Mouse (Mus musculus): ENCODE measurements around the gene Vhl.

Vhl gene

DNA sequence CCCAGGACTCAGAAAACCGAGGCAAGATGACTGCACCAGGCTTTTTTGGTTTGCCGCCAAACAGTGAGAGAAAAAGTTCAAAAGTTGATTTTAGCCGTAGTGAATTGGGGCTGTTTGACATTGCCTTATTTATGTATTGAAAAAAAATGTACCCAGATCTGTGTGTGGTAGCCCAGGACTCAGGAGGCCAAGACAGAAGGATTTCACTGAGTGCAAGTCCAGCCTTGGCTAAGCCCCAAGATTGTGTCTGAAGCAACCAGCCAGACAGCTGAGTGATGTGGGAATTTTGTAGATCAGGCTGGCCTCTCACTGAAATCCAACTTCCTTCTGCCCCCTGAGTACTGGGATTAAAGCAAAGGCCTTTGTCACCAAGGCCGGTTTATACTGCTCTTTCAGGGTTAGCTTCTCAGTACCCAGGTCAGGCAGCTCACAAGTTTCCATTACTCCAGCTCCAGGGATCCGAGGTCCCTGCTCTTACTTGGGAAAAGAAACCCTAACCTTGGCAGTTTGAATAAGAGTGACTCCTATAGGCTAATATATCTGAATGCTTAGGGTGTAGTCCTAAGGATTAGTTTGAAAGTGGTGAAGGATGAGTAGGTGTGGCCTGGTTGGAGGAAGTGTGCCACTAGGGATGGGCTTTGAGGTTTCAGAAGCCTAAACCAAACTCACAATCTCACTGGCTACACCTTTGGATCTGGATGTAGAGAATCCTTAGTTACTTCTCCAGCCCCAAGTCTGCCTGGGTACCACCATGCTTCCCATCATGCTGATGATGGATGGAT is 1.4 kb downstream of the Vhl start:
- 34% methylated on average over 5 of the region's 5 CpGs for WGBS

DNA sequence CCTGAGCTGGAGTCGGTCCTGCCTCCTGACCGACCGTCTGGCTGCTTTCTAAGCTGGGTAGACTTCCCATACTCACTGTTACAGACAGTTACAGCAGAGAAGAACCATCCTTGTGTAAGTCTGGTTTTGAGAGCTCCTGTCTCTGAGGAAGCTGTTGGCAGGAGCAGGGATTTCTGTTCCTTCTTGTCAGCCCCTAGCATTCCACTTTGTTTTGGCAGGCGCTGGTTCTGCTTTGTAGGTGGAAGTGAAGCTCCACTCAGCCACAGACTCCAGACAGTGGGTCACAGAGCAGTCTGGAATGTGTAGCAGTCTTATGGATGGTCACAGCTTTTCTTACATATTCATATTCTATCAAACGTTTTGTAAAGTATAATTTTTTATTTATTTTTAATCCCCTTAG is 6.6 kb downstream of the Vhl start:
- WGBS, result 34% methylated on average over 5 of the region's 5 CpGs

DNA sequence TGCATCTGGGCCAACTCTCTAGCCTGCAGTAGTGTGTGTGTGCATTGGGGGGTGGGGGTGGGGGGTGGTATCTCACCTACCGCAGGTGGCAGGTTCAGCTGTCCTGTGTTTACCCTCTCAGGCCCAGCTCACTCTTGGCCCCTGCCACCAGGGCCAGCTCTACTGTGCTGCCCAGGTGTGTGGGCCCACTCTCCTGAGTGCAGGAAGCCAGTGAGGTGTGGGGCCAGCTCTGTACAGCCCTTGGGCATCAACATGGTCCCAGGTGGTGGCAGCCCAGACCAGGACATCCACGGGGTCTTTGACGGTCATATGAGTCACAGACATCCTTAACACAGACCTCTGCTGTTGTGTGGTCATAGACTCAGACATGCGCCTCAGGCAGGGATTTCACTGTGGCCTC is 9.1 kb downstream of the Vhl start:
- 96% methylated on average over 4 of the region's 4 CpGs for WGBS

DNA sequence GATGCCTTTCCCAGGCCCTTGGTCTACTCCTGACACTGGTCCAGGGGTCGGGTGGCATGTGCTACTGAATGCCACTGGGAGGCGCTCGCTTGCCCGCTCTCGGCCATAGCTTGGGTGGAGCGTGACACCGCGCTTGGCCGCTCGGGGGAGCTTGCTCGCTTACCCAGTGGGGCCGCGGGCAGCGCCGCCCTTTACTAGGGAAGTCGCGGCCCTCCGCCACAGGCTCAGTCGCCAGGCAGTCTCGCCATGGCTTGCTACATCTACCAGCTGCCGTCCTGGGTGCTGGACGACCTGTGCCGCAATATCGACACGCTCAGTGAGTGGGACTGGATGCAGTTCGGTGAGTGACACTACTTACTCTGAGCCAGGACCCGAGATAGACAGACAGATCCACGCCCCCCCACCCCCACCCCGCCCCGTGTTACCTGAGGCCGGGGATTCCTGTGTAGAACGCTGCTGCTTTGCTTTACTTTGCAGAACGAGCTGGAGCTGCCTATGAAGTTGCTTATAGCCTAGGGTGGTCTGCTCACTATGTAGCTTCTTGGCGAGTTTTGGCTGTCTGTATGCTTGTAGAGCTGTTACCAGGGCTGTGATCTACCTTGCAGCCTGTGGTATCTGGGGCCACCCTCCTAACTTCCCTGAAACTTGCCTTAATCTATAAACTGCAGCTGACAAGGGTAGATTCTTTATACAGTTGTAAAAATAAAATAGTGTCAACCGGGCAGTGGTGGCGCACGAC is 14.7 kb downstream of the Vhl start, which contains the start of gene Irak2:
TSS of gene Irak2 (plus strand) at position 166 of the 739 bp plus-strand sequence.
- 5% methylated on average over 37 of the region's 37 CpGs for WGBS

DNA sequence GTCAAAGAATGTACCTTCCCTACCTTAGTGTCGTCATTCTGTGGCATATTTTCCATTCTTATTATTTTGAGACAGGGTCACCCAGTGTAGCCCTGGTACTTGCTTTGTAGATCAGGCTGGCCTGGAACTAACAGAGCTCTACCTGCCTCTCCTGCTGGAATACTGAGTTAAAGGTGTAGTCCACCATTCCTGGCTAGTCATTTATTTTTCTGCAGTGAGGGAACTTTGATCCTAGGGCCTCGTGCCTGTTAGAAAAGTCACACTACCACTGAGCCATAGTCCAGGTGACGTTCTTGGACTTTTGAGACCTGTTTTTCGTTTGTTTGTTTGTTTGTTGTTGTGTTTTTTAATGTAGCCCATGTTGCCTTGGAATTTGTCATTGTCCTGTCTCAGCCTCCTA is 15.4 kb downstream of the Vhl start:
- WGBS, result 77% methylated on average over 4 of the region's 4 CpGs

DNA sequence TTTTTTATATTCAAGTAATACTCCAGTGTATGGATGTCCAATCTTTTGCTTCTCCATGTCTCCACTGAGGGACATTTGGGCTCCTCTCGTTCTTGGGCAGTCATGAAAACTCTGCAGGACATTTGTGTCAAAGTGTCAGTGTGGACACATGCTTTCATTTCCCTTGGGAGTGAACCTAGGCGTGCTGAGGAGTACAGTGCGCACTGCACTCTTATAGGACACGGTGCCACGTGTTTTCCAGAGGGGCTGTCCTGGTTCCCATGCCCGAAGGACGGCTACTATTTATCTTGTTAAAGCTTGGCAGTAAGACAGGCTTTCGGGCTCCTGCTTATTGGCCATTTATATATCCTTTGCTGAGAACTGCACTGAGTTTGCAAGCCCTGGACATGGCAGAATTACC is 18.8 kb downstream of the Vhl start:
- 77% methylated on average over 8 of the region's 8 CpGs for WGBS

DNA sequence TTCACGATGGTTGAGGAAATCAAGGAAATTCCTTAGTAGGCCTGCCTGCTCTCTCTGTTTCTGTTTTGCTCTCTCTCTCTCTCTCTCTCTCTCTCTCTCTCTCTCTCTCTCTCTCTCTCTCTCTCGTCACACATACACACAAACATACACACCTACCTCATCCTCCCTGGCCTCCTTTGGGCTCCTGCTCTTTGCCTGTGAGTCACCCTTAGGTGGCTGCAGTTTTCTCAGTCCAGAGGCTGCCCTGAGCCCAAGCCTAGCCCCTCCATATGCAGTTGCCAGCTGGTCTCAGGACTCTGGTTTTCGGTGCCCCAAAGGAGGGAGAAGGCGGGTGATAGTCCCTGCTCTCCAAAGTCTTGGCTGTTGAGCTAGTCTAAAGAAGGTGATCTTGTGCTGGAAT is 19.3 kb downstream of the Vhl start:
- 59% methylated on average over 4 of the region's 4 CpGs for WGBS

DNA sequence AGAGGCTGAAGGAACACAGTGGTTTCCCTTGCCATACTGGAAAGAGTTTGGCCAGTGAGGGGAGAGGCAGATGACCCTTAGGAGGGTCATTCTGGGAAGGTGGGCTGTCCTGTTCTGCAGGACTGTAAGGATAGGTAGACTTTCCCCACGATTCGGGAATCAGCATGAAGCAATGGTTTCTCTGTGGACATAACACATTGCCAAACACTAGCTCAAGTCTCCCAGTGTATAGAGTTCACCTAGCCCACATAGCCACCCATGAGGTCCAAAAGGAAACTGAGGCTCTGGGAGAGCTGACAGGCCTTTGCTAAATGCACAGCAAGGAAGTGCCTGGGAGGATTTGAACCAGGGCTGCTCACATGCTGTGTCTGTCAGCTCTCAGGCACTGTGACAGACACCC is 20.2 kb downstream of the Vhl start:
- WGBS, result 90% methylated on average over 2 of the region's 2 CpGs

DNA sequence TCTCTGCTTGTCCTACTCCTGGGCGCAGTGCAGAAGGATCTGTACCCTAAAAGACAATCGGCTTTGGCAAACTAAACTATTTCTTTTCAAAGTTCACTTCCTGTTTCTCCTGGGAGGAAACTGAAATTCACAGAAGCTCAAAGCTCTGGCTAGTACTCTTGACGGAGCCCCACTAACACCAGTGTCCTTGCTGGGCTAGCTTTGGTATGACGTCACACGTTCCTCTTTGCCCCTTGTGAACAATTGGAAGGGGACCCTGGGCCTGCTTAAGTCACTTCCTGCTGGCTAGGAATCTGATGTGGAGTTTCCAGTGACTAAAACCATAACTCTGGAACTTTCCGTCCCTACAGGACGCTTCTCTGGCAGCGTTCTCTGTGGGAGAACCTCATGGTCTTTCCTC is 21.0 kb downstream of the Vhl start:
- WGBS, result 67% methylated on average over 8 of the region's 8 CpGs

DNA sequence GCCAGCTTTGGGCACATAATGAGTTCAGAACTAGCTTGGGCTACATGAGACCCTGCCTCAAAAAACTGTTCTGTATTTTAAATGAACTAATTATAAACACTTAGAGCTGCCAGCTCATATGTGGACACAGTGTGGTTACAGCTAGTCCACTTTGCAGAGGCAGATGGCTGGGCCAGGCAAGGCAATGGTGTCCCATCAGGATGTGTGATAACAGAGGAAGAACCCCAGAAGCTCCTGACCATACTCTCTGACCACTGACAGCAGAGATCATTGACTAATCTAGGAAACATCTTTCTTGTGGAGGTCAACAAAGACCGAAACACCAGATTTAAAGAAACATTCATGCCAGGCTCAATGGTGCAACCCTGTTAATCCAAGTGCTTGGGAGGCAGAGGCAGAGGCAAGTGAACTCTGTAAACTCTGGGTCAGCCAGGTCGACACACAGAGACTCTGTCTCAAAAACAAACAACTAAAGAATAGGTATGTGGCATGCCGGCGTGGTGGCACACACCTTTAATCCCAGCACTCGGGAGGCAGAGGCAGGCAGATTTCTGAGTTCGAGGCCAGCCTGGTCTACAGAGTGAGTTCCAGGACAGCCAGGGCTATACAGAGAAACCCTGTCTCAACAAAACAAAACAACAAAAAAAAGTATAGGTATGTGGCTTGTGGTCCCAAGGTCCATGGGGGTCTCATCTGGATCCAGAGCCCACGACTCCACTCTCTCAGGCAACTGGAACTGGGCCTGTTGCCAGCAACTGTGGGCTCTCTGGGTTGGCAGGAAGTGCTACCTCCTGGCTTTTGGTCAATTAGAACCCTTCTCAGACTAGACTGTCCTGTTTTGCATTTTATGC is 25.8 kb downstream of the Vhl start:
- 84% methylated on average over 7 of the region's 7 CpGs for WGBS

DNA sequence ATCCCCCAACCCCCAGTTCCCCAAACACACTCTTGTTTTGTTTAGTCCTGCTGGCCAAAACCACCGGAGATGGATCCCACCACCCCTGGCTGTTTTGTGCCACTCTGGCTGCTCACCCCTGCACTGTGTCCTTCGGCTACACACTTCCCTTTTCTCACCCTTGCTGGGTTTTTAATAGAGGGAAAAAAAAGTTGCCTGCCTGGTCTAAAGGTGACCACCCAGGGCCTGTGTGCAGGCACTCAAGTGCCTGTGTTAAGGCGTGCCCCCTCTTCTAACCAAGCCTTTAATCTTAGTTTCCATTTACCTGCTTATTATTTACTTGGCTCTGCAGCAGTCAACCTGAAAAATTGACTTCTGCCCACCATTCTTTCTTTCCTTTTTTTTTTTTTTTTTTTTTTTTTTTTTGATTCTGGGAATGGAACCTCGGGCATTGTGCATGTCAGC is 26.5 kb downstream of the Vhl start:
- 71% methylated on average over 4 of the region's 4 CpGs for WGBS

DNA sequence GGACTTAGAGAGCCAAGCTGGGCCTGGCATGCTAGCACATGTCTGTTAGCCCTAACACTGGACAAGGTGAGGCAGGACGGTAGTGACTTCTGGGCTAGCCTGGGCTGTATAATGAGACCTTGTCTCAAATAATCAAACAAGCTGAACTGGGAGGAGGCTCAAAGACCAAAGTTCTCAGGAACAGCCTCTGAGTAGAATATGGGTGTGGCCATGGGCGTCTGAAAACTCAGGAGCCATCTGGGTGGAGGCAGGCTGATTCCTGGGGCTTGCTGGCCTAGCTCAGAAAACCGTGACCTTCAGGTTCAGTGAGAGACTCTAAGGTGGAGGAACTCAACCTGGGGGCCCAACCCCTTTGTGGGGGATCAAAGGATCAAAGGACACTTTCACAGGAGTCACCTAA is 27.9 kb downstream of the Vhl start:
- 80% methylated on average over 3 of the region's 3 CpGs for WGBS

DNA sequence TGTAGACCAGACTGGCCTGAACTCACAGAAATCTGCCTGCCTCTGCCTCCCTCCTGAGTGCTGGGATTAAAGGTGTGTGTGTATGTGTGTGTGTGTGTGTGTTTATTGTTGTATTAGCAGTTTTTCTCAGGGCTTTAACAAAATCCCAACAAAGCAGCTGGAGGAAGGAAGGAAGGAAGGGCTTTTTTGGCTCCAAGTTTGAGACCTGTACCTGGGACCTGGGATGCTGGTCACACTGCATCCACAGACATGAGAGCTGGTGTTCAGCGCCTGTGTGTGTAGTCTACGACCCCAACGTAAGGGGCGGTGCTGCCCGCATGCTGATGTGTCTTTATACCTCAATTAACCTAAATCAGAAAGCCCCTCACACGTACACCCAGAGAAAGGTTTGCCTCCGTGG is 29.8 kb downstream of the Vhl start:
- 94% methylated on average over 7 of the region's 7 CpGs for WGBS

DNA sequence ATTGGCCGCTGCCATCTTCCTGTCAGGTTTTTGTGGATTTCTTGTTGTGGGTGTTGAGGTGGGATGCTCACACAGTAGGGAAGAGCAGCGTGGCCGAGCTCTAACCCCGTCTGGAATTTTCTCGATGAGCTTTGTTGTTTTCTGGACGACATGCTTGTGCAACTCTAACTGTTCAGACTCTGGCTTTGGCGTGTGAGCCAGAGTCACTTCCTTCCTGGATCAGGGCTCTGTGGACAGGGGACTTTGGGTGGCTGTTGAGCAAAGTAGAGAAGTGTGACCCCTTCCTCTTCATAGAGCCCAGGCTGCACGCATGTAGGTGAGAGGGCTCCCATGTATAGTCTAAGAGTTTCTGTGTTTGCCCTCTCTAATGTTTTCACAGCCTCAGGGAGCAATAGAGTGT is 30.3 kb downstream of the Vhl start:
- 75% methylated on average over 8 of the region's 8 CpGs for WGBS

DNA sequence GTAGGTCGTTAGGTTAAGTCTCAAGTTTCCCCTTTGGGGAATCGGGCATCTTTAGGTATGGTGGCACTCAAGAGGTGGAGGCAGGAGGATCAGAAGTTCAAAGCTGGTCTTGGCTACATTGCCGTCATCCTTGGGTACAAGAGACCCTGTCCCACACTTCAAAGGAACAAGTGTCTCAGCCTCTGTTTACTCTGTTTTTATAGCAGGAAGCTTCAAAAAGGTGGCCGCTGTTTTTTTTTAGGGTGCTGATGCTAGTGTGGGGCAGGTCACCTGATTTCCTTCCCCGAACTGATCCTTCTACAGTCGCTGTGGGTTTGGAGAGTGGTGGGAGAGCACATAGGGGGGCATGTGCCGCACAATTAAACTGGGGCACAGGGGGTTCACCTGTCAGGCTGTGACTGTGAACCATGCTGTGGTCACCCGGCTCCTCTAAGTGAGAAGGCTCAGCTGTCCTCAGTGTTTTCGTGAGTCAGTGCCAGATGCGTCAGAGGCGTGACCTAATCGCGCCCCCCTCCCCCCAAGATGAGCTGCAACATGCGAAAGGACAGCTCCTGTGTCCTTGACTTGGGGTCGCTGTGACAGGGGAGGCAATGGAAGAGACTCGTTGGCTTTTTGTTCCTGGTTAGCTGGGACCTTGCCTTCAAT is 31.1 kb downstream of the Vhl start:
- WGBS, result 84% methylated on average over 16 of the region's 16 CpGs

DNA sequence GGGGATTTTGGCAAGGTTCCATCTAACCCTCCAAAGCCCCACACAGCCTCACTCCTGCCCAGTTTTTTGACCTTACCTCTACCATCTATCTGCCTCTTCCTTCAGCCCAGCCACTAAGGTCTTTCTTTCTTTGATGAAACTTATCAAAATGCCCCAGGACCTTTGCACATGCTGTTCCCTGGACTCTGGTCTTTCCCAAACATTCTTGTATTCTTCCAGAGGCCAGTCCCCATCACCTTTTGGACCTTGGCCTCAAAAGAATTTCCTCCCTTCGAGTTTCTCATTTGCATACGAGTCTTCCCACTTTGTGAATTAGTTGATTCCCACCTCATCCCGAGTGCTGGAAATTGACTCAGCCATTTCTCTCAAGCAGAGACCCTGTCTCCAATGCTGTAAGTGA is 31.7 kb downstream of the Vhl start:
- 88% methylated on average over 3 of the region's 3 CpGs for WGBS

DNA sequence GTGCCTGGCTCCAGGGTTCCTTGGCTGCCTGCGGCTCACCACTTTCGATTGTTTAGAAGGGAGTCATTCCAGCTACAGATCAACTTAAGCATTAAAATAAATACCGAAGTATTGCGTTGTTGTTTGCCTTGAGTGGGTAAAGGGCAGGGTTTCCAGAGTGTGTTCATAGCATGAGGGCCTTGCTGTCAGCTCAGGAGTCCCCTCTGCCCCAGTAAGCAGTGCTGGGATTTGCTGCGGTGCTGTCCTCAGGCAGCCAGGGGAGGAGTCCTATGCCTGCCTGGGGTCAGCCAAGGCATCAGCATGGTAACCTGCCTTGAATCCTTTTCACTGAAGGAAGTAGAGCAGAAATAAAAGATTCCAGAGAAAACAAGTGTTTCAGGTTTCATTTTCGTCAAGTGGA is 33.1 kb downstream of the Vhl start:
- 69% methylated on average over 6 of the region's 6 CpGs for WGBS

DNA sequence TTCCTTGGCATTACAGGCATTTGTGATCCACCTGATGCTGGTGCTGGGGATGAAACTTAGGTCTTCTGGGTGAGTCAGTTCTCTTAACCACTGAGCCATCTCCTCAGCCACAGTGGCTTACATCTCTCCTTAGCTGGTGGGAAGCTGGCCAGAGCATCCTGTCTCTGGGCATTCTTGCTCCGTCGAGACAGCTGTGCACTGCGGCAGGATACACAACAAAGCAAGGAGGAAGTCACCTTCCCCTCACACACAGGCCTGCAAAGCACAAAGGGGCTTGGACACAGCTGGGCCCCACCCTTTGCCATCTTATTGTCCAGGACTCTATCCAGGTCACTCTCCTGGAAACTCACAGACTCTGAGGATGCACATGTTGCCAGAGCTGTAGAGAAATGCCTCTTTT is 34.5 kb downstream of the Vhl start:
- WGBS, result 32% methylated on average over 3 of the region's 3 CpGs

DNA sequence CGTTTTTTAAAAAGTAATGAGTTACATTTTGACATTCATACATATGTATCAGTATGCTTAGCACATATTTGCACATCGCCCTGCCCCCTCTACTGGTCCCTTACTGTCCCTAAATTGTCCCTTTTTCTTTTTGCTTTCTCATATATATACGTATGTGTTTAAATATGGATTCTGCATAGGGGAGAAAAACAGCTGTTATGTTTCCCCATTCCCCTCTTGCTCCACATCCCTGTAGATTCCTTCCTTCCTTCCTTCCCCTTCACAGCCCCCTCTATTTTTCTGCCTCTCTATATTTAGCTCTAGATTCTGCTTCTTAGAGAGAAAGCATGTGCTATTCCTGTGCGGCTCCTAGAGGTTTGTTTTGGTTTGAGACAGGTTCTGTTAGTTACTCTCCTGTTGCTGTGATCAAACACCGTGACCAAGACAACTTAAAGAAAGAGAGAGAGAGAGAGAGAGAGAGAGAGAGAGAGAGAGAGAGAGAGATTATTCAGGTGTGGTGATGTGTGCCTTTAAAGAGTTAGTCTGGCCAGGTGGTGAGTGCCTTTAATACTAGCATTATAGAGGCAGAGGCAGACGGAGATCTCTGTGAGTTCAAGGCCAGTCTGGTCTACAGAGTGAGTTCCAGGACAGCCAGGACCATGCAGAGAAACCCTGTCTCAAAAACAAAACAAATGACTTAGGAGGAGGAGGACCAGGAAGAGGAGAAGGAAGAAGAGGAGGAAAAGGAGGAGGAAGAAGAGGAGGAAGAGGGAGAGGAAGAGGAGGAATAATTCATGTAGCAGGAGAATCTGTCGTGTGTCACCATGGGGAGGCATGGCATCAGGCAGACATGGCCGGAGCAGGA is 36.1 kb downstream of the Vhl start:
- 39% methylated on average over 8 of the region's 8 CpGs for WGBS

DNA sequence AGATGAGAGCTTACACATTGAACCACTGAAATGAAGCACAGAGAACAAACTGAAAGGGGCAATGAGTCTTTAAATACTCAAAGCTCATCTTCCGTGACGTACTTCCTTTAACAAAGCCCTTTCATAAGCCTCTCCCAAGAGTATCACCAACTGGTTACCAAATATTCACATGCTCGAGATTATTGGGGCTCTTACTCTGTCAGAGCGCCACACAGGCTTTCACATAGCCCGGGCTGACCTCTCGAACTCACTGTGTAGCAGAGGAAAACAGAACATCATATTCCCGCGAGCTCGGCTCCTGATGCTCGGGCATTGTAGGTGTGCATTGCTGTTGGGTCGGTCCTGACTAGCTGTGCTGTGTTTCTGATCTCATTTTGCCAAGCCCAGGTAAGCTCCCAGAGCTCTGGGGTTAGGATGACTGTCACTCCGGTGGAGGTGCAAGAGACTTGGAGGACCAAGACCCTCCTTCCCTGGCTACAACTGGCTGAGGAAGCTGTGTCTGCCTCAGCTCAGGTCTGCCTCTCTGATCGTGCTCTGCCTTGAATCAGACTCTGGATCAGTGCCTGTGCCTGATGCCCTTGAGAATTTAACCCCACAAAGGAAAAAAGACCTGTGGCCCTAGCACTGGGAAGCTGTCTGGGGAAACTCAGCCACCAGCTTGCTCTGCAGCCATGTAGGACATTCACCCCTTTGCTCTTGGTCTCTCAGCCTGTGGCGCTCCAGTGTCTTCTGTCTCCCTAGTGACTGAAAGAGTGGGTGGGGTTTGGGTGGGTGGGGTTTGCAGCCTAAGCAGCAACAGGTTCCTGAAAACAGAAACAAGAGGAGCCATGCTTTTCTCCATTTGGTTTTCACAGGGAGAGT is 37.0 kb downstream of the Vhl start:
- WGBS, result 60% methylated on average over 14 of the region's 14 CpGs

All from cerebral cortex, adult 2 months (tissue).